Mouse (Mus musculus) thymus, adult 18-20 months (tissue): Measurements from ENCODE around the gene Adipor2.

Experiments
- DNase-seq, 2 experiments: peaks; one replicate each; pipeline ENCODE4 v3.0.0; 2022; ENCODE audit warnings: mixed read lengths in 2 of 2

Gene Adipor2

GRCm38 (mm10) chr6:119338121-119338912 is 79.2 kb downstream of the Adipor2 start:
- no peak for DNase-seq

- no peak for DNase-seq
Measured at GRCm38 (mm10) chr6:119337287-119337686, 80.2 kb downstream of the Adipor2 start.

- peak; percentile 63 to 78 for DNase-seq
Measured at GRCm38 (mm10) chr6:119336124-119336523, 81.4 kb downstream of the Adipor2 start.

GRCm38 (mm10) chr6:119333831-119334230 is 83.7 kb downstream of the Adipor2 start:
- DNase-seq, result no peak

GRCm38 (mm10) chr6:119333202-119333601 is 84.3 kb downstream of the Adipor2 start:
- DNase-seq, result no peak

GRCm38 (mm10) chr6:119332111-119332510 is 85.4 kb downstream of the Adipor2 start:
- no peak for DNase-seq

- DNase-seq, result peak; percentile 49 to 57
Measured at GRCm38 (mm10) chr6:119330506-119330905, 87.0 kb downstream of the Adipor2 start, which contains the start of gene Lrtm2. Lrtm2 (minus strand) TSS chr6:119330766.

- no peak for DNase-seq
Measured at GRCm38 (mm10) chr6:119329936-119330335, 87.6 kb downstream of the Adipor2 start.

GRCm38 (mm10) chr6:119329215-119329714 is 88.2 kb downstream of the Adipor2 start:
- no peak for DNase-seq

GRCm38 (mm10) chr6:119328521-119329115 is 88.9 kb downstream of the Adipor2 start:
- DNase-seq, result no peak

- no peak for DNase-seq
Measured at GRCm38 (mm10) chr6:119326541-119326940, 91.0 kb downstream of the Adipor2 start.

- DNase-seq, result no peak
Measured at GRCm38 (mm10) chr6:119325978-119326377, 91.5 kb downstream of the Adipor2 start.

- no peak for DNase-seq
Measured at GRCm38 (mm10) chr6:119324776-119325175, 92.7 kb downstream of the Adipor2 start.

GRCm38 (mm10) chr6:119321752-119322151 is 95.8 kb downstream of the Adipor2 start:
- no peak for DNase-seq

- DNase-seq, result no peak
Measured at GRCm38 (mm10) chr6:119320481-119320880, 97.0 kb downstream of the Adipor2 start.

- DNase-seq, result no peak
Measured at GRCm38 (mm10) chr6:119319358-119319757, 98.1 kb downstream of the Adipor2 start.

- DNase-seq, result no peak
Measured at GRCm38 (mm10) chr6:119318732-119319131, 98.8 kb downstream of the Adipor2 start.

GRCm38 (mm10) chr6:119314751-119315476 is 102.6 kb downstream of the Adipor2 start:
- no peak for DNase-seq

- DNase-seq, result no peak
Measured at GRCm38 (mm10) chr6:119313588-119314375, 103.7 kb downstream of the Adipor2 start.

- DNase-seq, result no peak
Measured at GRCm38 (mm10) chr6:119313096-119313495, 104.4 kb downstream of the Adipor2 start.

- no peak for DNase-seq
Measured at GRCm38 (mm10) chr6:119312381-119312780, 105.1 kb downstream of the Adipor2 start.

GRCm38 (mm10) chr6:119310176-119310575 is 107.3 kb downstream of the Adipor2 start:
- no peak for DNase-seq
